Mouse (Mus musculus) urinary bladder, postnatal 10 days (tissue): ENCODE measurements around the gene Sco1.
"Not testable (repeated sequence)": the region's sequence is repeated elsewhere in the genome, so short reads cannot be mapped to it uniquely, and the experiment has no call there.

Source experiments
- DNase-seq: peaks from one replicate; pipeline ENCODE4 v3.0.0; 2022; ENCODE audit warnings: low spot score

Gene Sco1

GRCm38 (mm10) chr11:67052321-67052952, at the start of gene Sco1, which contains the start of gene Adprm:
TSS of gene Sco1 (plus strand) at chr11:67052670.
TSS of gene Adprm (minus strand) at chr11:67052594.
- DNase-seq: peak; percentile 34

- DNase-seq: no peak
Observed at GRCm38 (mm10) chr11:67002911-67003310, 49.6 kb upstream of the Sco1 start.

GRCm38 (mm10) chr11:67007961-67008360, 44.5 kb upstream of the Sco1 start:
- no peak for DNase-seq

GRCm38 (mm10) chr11:67008528-67008927, 43.9 kb upstream of the Sco1 start:
- no peak for DNase-seq

- no peak for DNase-seq
Observed at GRCm38 (mm10) chr11:67010430-67010829, 42.0 kb upstream of the Sco1 start.

GRCm38 (mm10) chr11:67011635-67012034, 40.8 kb upstream of the Sco1 start:
- DNase-seq: no peak

- no peak for DNase-seq
Observed at GRCm38 (mm10) chr11:67017801-67018591, 34.5 kb upstream of the Sco1 start.

GRCm38 (mm10) chr11:67019711-67020475, 32.6 kb upstream of the Sco1 start:
- DNase-seq: no peak

GRCm38 (mm10) chr11:67020948-67021347, 31.5 kb upstream of the Sco1 start:
- DNase-seq: no peak

GRCm38 (mm10) chr11:67022354-67023115, 29.9 kb upstream of the Sco1 start:
- DNase-seq: no peak

- not testable (repeated sequence) for DNase-seq
Observed at GRCm38 (mm10) chr11:67023191-67023590, 29.3 kb upstream of the Sco1 start.

GRCm38 (mm10) chr11:67023802-67024340, 28.6 kb upstream of the Sco1 start:
- no peak for DNase-seq

GRCm38 (mm10) chr11:67024867-67025477, 27.5 kb upstream of the Sco1 start, which contains the start of gene Tmem220:
TSS of gene Tmem220 (plus strand) at chr11:67025154.
- DNase-seq: peak; percentile 78

- no peak for DNase-seq
Observed at GRCm38 (mm10) chr11:67030904-67031602, 21.4 kb upstream of the Sco1 start.

- no peak for DNase-seq
Observed at GRCm38 (mm10) chr11:67031603-67031915, 20.9 kb upstream of the Sco1 start.

GRCm38 (mm10) chr11:67034775-67035485, 17.5 kb upstream of the Sco1 start:
- no peak for DNase-seq

- DNase-seq: no peak
Observed at GRCm38 (mm10) chr11:67036229-67036628, 16.2 kb upstream of the Sco1 start.

- no peak for DNase-seq
Observed at GRCm38 (mm10) chr11:67036892-67037291, 15.6 kb upstream of the Sco1 start.

GRCm38 (mm10) chr11:67039799-67040198, 12.7 kb upstream of the Sco1 start:
- no peak for DNase-seq

GRCm38 (mm10) chr11:67040483-67040882, 12.0 kb upstream of the Sco1 start:
- DNase-seq: no peak
